Mouse (Mus musculus) lung, adult 2 months (tissue): ENCODE results near the gene Pck2.

Experiments
- CTCF ChIP-seq: fragments of 200-500 bp; IDR thresholded peaks from 2 replicates; pipeline ENCODE4 v1.5.1; 2011; ENCODE audit warnings: mild to moderate bottlenecking, low read length, control low read depth; ENCODE audit not compliant: insufficient read depth
- POLR2A ChIP-seq: fragments of 200-500 bp; IDR thresholded peaks from 2 replicates; pipeline ENCODE4 v1.6.1; 2011; ENCODE audit warnings: low read depth, mild to moderate bottlenecking, control low read depth, low read length, borderline replicate concordance; ENCODE audit errors: extremely low read depth

DNA sequence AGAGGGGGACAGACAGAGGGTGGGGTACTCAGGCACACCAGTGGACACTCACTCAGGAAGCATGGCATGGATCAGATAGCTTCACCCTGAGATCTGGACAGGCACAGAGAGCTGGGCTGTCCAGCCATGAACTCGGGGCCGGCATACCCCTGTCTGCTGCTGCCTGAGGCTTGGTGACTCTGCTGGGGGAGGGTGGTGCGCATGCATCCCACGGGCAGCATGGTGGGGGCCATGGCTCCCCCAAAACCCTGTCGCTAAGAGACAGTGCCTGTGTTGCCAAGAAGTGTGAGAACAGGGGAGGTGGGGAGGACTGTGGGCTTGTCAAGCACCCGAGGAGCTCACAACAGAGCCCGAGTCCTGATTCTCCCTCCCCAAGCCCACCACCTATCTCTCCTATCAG, 29.0 kb upstream of the Pck2 start:
- TF ChIP-seq CTCF (no peak), POLR2A (no peak)
